Mouse (Mus musculus) midbrain, postnatal 0 days (tissue): Measurements from ENCODE around the gene Pitpnm2. TPM values are rescaled to one million over a fixed set of nuclear protein-coding genes. Genes with fewer than 3 reads are reported as not detected.

Source experiments
- ATAC-seq: fragments of 200-750 bp; cut with Nextera tagmentation; 2 replicates; pipeline ENCODE4 v1.8.0; 2017; ENCODE audit warnings: moderate number of reproducible peaks, mild to moderate bottlenecking, moderate TSS enrichment, moderate library complexity; ENCODE audit not compliant: low FRiP score
- DNase-seq: peaks from one replicate; pipeline ENCODE4 v3.0.0-alpha.2; 2015; ENCODE audit warnings: low spot score
- H3K27ac ChIP-seq: fragments of 300-500 bp; sonication (generic); 2 replicates; pipeline ENCODE4 v1.5.1; 2014; ENCODE audit warnings: low read depth, mild to moderate bottlenecking, low read length, mixed read lengths
- H3K27me3 ChIP-seq: fragments of 300-500 bp; sonication (generic); 2 replicates; pipeline ENCODE4 v1.6.1; 2014; ENCODE audit warnings: low read length, control low read depth, mixed read lengths; ENCODE audit not compliant: insufficient read depth
- H3K36me3 ChIP-seq: fragments of 300-500 bp; sonication (generic); 2 replicates; pipeline ENCODE4 v1.6.1; 2014; ENCODE audit warnings: low read length, control low read depth, mixed read lengths; ENCODE audit not compliant: insufficient read depth
- H3K4me1 ChIP-seq: fragments of 300-500 bp; sonication (generic); 2 replicates; pipeline ENCODE4 v1.6.1; 2014; ENCODE audit warnings: mild to moderate bottlenecking, control low read depth, antibody characterized with exemption, low read length, mixed read lengths; ENCODE audit not compliant: insufficient read depth
- H3K4me2 ChIP-seq: fragments of 300-500 bp; sonication (generic); 2 replicates; pipeline ENCODE4 v1.6.1; 2014; ENCODE audit warnings: low read depth, mild to moderate bottlenecking, low read length, mixed read lengths; ENCODE audit not compliant: poor library complexity, severe bottlenecking
- H3K4me3 ChIP-seq: fragments of 300-500 bp; sonication (generic); 2 replicates; pipeline ENCODE4 v1.5.1; 2014; ENCODE audit warnings: low read depth, mild to moderate bottlenecking, low read length, moderate library complexity
- H3K9ac ChIP-seq: fragments of 300-500 bp; sonication (generic); replicated peaks from 2 replicates; pipeline ENCODE4 v1.6.1; 2014; ENCODE audit warnings: mild to moderate bottlenecking, low read length, moderate library complexity, mixed read lengths; ENCODE audit not compliant: poor library complexity, severe bottlenecking
- H3K9me3 ChIP-seq: fragments of 300-500 bp; sonication (generic); 2 replicates; pipeline ENCODE4 v1.6.1; 2016; ENCODE audit warnings: low read length, control low read depth
- CTCF ChIP-seq: IDR thresholded peaks from 2 replicates; pipeline ENCODE4 v1.5.1; 2016; ENCODE audit warnings: antibody characterized with exemption, mild to moderate bottlenecking
- WGBS: fragments of 180-500 bp; shearing (Covaris S2); extraction: QIAGEN DNeasy Blood & Tissue Kit; methylation state at CpG from one replicate; pipeline ENCODE4 v1.1.7; 2014; 5-methylcytosine and 5-hydroxymethylcytosine counted together
- polyA plus RNA-seq: library from polyadenylated mRNA; unstranded; fragments of >200 nt; fragmentation: Nextera tagmentation; extraction: Ambion mirVana; gene quantifications from 2 replicates; pipeline ENCODE4 v1.2.1, GENCODE M21; 2015
- total RNA-seq: library from RNA; depleted of rRNA; stranded (reverse); fragments of >200 nt; gene quantifications from 2 replicates; pipeline ENCODE4 v1.2.3, GENCODE M21; 2014

The Pitpnm2 gene
- total and polyA plus RNA-seq, 2 experiments from 2014 or later: 10.1 to 66.2 TPM

- ATAC-seq (no peak), DNase-seq (no peak)
- no peaks in the 10 kb centered on the region for H3K9me3 ChIP-seq
- H3K4me2 ChIP-seq: no peak overlapping the region
- H3K4me1 ChIP-seq: peaks cover 12% of the 10 kb centered on the region
- 97% methylated on average over 7 of the region's 7 CpGs for WGBS
- no peak overlapping the region for H3K4me3 ChIP-seq
- no peaks in the 10 kb centered on the region for H3K27me3 ChIP-seq
- TF ChIP-seq CTCF: no peak
- peaks cover 8% of the 10 kb centered on the region; the same call in 1 of the 2 replicates for H3K36me3 ChIP-seq
- no peak overlapping the region for H3K9ac ChIP-seq
- no peak overlapping the region for H3K27ac ChIP-seq
These were observed 4.7 kb downstream of the Pitpnm2 start for GRCm38 (mm10) chr5:124244885-124245284.

- no peak overlapping the region for H3K27ac ChIP-seq
- no peak overlapping the region for H3K4me3 ChIP-seq
- no peaks in the 10 kb centered on the region for H3K9me3 ChIP-seq
- H3K27me3 ChIP-seq: no peaks in the 10 kb centered on the region
- H3K9ac ChIP-seq: no peak overlapping the region
- no peak overlapping the region for H3K4me2 ChIP-seq
- DNase-seq: no peak
- no peak for TF ChIP-seq CTCF
- H3K36me3 ChIP-seq: peaks cover 8% of the 10 kb centered on the region; the same call in 1 of the 2 replicates
- no peak for ATAC-seq
- peaks cover 12% of the 10 kb centered on the region for H3K4me1 ChIP-seq
- 97% methylated on average over 8 of the region's 8 CpGs for WGBS
These were observed 5.1 kb downstream of the Pitpnm2 start for GRCm38 (mm10) chr5:124244449-124244848.

- TF ChIP-seq CTCF: no peak
- H3K27ac ChIP-seq: no peak overlapping the region
- no peak overlapping the region for H3K4me2 ChIP-seq
- H3K27me3 ChIP-seq: no peaks in the 10 kb centered on the region
- H3K36me3 ChIP-seq: peaks cover 8% of the 10 kb centered on the region; the same call in 1 of the 2 replicates
- no peak overlapping the region for H3K9ac ChIP-seq
- WGBS: 89% methylated on average over 9 of the region's 9 CpGs
- DNase-seq (no peak), ATAC-seq (no peak)
- H3K9me3 ChIP-seq: no peaks in the 10 kb centered on the region
- no peak overlapping the region for H3K4me3 ChIP-seq
- peaks cover 6% of the 10 kb centered on the region for H3K4me1 ChIP-seq
These were observed 6.2 kb downstream of the Pitpnm2 start for GRCm38 (mm10) chr5:124243236-124243901.

- 38% methylated on average over 10 of the region's 10 CpGs for WGBS
- DNase-seq: no peak
These were observed 7.7 kb downstream of the Pitpnm2 start for GRCm38 (mm10) chr5:124241686-124242444.

GRCm38 (mm10) chr5:124240841-124241685 is 8.5 kb downstream of the Pitpnm2 start:
- peak overlapping the region; percentile 12; the same call in 1 of the 2 replicates for H3K27ac ChIP-seq
- H3K9ac ChIP-seq: no peak overlapping the region
- no peaks in the 10 kb centered on the region; the same call in 1 of the 2 replicates for H3K4me1 ChIP-seq
- 33% methylated on average over 22 of the region's 22 CpGs for WGBS
- H3K4me3 ChIP-seq: no peak overlapping the region
- DNase-seq (peak; percentile 64), ATAC-seq (no peak)
- H3K36me3 ChIP-seq: peaks cover 8% of the 10 kb centered on the region; the same call in 1 of the 2 replicates
- no peak for TF ChIP-seq CTCF
- H3K27me3 ChIP-seq: no peaks in the 10 kb centered on the region
- H3K4me2 ChIP-seq: peak overlapping the region; percentile 16; the same call in 1 of the 2 replicates
- H3K9me3 ChIP-seq: no peaks in the 10 kb centered on the region

More at GRCm38 (mm10) chr5:124241686-124242444, 7.7 kb downstream of the Pitpnm2 start:
- peaks cover 8% of the 10 kb centered on the region; the same call in 1 of the 2 replicates for H3K36me3 ChIP-seq
- H3K27me3 ChIP-seq: no peaks in the 10 kb centered on the region
- 0 out of 2 replicates have a peak overlapping the region, but pooled peaks have one; percentile 12 for H3K27ac ChIP-seq
- H3K4me2 ChIP-seq: 0 out of 2 replicates have a peak overlapping the region, but pooled peaks have one; percentile 16
- TF ChIP-seq CTCF: no peak
- H3K4me1 ChIP-seq: no peaks in the 10 kb centered on the region; the same call in 1 of the 2 replicates
- H3K9me3 ChIP-seq: no peaks in the 10 kb centered on the region
- no peak for ATAC-seq
- no peak overlapping the region for H3K9ac ChIP-seq
- no peak overlapping the region for H3K4me3 ChIP-seq
